Mouse (Mus musculus) testis, adult 2 months (tissue): ENCODE measurements at regions not wholly inside any gene's neighbourhood (a gene's known extent, or its start where the extent isn't known, plus 50 kb on each side); places are given as distances from the start of the nearest gene placed in this dataset.
A peak's percentile ranks its signal among the peaks of the same experiment; 100 is the strongest.

Experiments
- H3K27ac ChIP-seq: fragments of 200-500 bp; 2 replicates; pipeline ENCODE4 v1.5.1; 2012; ENCODE audit warnings: low read depth, low read length; ENCODE audit not compliant: control insufficient read depth, insufficient read depth
- H3K27me3 ChIP-seq: fragments of 200-500 bp; 2 replicates; pipeline ENCODE4 v1.6.1; 2012; ENCODE audit warnings: mild to moderate bottlenecking, low read length, moderate library complexity; ENCODE audit not compliant: control insufficient read depth, insufficient read depth
- H3K36me3 ChIP-seq: fragments of 200-500 bp; 2 replicates; pipeline ENCODE4 v1.6.1; 2012; ENCODE audit warnings: mild to moderate bottlenecking, low read length; ENCODE audit not compliant: control insufficient read depth, insufficient read depth
- H3K4me1 ChIP-seq: fragments of 200-500 bp; 2 replicates; pipeline ENCODE4 v1.6.1; 2012; ENCODE audit warnings: low read length; ENCODE audit not compliant: control insufficient read depth, insufficient read depth
- H3K4me3 ChIP-seq: fragments of 200-500 bp; 2 replicates; pipeline ENCODE4 v1.5.1; 2012; ENCODE audit warnings: low read depth, mild to moderate bottlenecking, low read length, moderate library complexity, mixed read lengths; ENCODE audit not compliant: control insufficient read depth
- CTCF ChIP-seq: fragments of 200-500 bp; IDR thresholded peaks from 2 replicates; pipeline ENCODE4 v1.5.1; 2012; ENCODE audit warnings: low read depth, mild to moderate bottlenecking, inconsistent platforms, low read length, moderate library complexity; ENCODE audit not compliant: control insufficient read depth, insufficient read depth, insufficient replicate concordance
- POLR2A ChIP-seq: fragments of 200-500 bp; IDR thresholded peaks from 2 replicates; pipeline ENCODE4 v1.6.1; 2012; ENCODE audit warnings: low read depth, mild to moderate bottlenecking, inconsistent platforms, low read length, moderate library complexity; ENCODE audit not compliant: control insufficient read depth

DNA sequence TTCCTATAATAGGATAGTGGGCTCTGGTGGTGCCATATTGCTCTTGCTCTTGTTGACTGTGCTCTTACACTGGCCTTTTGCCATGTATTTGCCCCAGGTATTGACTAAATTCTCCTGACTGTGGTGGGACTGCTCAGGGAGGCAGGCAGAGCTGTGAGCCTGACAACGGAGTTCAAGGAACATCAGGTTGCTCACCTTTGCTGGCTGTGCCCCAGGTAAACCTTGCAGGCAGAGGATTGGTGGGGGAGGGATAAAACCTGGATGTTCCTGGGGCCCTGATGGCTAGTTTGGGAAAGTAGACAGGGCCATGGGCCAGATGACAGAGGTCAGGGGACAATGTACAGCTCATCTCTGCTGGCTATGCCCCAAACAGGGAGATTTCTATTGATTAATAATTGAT lies 124.7 kb upstream of the Eci2 start:
- Histone ChIP-seq H3K4me1 (no peaks in the 10 kb centered on the region), H3K4me3 (no peak overlapping the region), H3K27ac (no peak overlapping the region), H3K36me3 (no peaks in the 10 kb centered on the region), H3K27me3 (no peaks in the 10 kb centered on the region)
- TF ChIP-seq POLR2A (no peak), CTCF (no peak)

GRCm38 (mm10) chr13:35159456-35159855 lies 132.6 kb upstream of the Eci2 start:
- H3K27ac ChIP-seq = no peak overlapping the region
- no peak for TF ChIP-seq CTCF
- TF ChIP-seq POLR2A = no peak
- H3K4me1 ChIP-seq = no peaks in the 10 kb centered on the region
- no peaks in the 10 kb centered on the region for H3K27me3 ChIP-seq
- no peak overlapping the region for H3K4me3 ChIP-seq
- no peaks in the 10 kb centered on the region for H3K36me3 ChIP-seq

GRCm38 (mm10) chr13:35160767-35161166 lies 133.9 kb upstream of the Eci2 start:
- Histone ChIP-seq H3K36me3 (no peaks in the 10 kb centered on the region), H3K27ac (no peak overlapping the region), H3K4me1 (no peaks in the 10 kb centered on the region), H3K27me3 (no peaks in the 10 kb centered on the region), H3K4me3 (no peak overlapping the region)
- TF ChIP-seq POLR2A (no peak), CTCF (no peak)

GRCm38 (mm10) chr13:35166080-35166479 lies 139.2 kb upstream of the Eci2 start:
- TF ChIP-seq POLR2A = no peak
- Histone ChIP-seq H3K4me3 (no peak overlapping the region), H3K27ac (no peak overlapping the region), H3K36me3 (no peaks in the 10 kb centered on the region), H3K4me1 (peaks cover 2% of the 10 kb centered on the region; the same call in 1 of the 2 replicates), H3K27me3 (no peaks in the 10 kb centered on the region)

GRCm38 (mm10) chr13:35166831-35167541 lies 140.1 kb upstream of the Eci2 start:
- Histone ChIP-seq H3K36me3 (no peaks in the 10 kb centered on the region), H3K4me3 (peak overlapping the region; percentile 69), H3K27ac (no peak overlapping the region), H3K4me1 (peaks cover 5% of the 10 kb centered on the region), H3K27me3 (no peaks in the 10 kb centered on the region)
- no peak for TF ChIP-seq POLR2A
- no peak for TF ChIP-seq CTCF

DNA sequence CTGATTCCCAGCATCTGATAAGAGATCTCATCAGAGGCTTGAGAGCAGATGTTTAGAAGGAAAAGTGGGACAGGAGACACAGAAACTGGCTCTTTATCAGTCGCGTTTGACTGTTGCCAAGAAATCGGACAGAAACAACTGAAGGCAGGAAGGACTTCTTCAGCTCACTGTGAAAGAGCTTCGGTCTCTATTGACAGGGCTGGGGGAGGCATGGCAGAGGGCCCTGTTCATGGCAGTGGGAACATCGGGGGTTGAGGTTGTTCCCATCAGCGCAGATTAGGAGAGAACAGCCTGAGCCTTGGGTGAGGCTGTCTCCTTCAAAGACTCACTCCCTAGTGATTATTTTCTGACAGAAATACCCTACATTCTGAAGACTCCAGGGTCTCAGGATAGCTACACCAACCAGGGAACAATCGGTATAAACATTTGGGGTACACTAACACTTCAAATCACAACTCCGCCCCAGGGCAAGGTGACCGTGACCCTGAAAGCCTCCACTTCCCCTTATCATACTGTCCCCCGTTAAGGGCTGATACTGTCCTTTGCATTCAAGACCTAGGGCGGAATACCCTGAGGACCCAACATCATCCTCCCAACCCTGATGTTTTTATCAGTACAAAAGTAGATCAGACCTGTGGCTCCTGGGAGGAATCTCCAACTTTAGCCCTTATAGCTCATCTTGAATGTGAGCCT lies 144.8 kb upstream of the Eci2 start:
- TF ChIP-seq CTCF = no peak
- TF ChIP-seq POLR2A = no peak
- peak overlapping the region; percentile 85 for H3K27ac ChIP-seq
- H3K4me3 ChIP-seq = peak overlapping the region; percentile 10; the same call in 1 of the 2 replicates
- H3K36me3 ChIP-seq = no peaks in the 10 kb centered on the region
- no peaks in the 10 kb centered on the region for H3K27me3 ChIP-seq
- H3K4me1 ChIP-seq = peaks cover 12% of the 10 kb centered on the region

- no peak overlapping the region for H3K4me3 ChIP-seq
- peak overlapping the region; percentile 85 for H3K27ac ChIP-seq
- TF ChIP-seq POLR2A (no peak), CTCF (no peak)
- H3K4me1 ChIP-seq = peaks cover 12% of the 10 kb centered on the region
- H3K36me3 ChIP-seq = no peaks in the 10 kb centered on the region
- no peaks in the 10 kb centered on the region for H3K27me3 ChIP-seq
Observed at GRCm38 (mm10) chr13:35173522-35173921, 146.6 kb upstream of the Eci2 start.

GRCm38 (mm10) chr13:35175587-35175986 lies 148.7 kb upstream of the Eci2 start:
- H3K27me3 ChIP-seq = no peaks in the 10 kb centered on the region
- H3K36me3 ChIP-seq = no peaks in the 10 kb centered on the region
- no peak overlapping the region for H3K27ac ChIP-seq
- H3K4me3 ChIP-seq = no peak overlapping the region
- TF ChIP-seq CTCF = no peak
- TF ChIP-seq POLR2A = no peak
- H3K4me1 ChIP-seq = peaks cover 12% of the 10 kb centered on the region
